Comparison of ENCODE assay signal across 16 mouse cellular contexts in genomic region chr13:96570313-96571015, GRCm38 (mm10). TPM values are rescaled to one million over a fixed set of nuclear protein-coding genes. Genes with fewer than 3 reads are reported as not detected.
DNase-seq lines count a peak whose midpoint lies in the region; ATAC-seq and TF ChIP-seq lines count a peak whose summit lies in the region.
"Had no signal": no experiment of that assay in that cellular context is flagged by ENCODE, and none has a peak within 500 bp of the region (broad histone marks: within the 10 kb centered on the region; RNA-seq: fewer than 3 reads in every experiment).

No protein-coding gene starts in this region.

- TF ChIP-seq POLR2A in kidney, adult 2 months (IDR thresholded peaks at IDR 0.05; ENCODE audit: low read depth, low read length), result no peak

- TF ChIP-seq CTCF in kidney, adult 2 months (conservative IDR thresholded peaks at IDR 0.05; ENCODE audit: insufficient read depth, insufficient read length, low read depth, low read length), result no peak

- H3K4me2 ChIP-seq in heart, embryonic 11.5 days, result no peak overlapping the region
- H3K4me2 ChIP-seq in stomach, embryonic 15.5 days, result no peak overlapping the region
- H3K4me2 ChIP-seq: heart, embryonic 15.5 days; hindbrain, embryonic 15.5 days; limb, embryonic 12.5 days had no signal

- no peak for ATAC-seq in heart, embryonic 11.5 days (replicated peaks; ENCODE audit: insufficient number of reproducible peaks, low FRiP score, low TSS enrichment)
- ATAC-seq in stomach, embryonic 15.5 days (ENCODE audit: insufficient read depth, low FRiP score, low read depth), result peak; percentile 82; the same call in 1 of the 2 replicates
- ATAC-seq: activated CD4-positive, CD25-positive, alpha-beta regulatory T cell, adult 4 months had no signal

- no peaks in the 10 kb centered on the region; the same call in 1 of the 2 replicates for H3K4me1 ChIP-seq in heart, embryonic 11.5 days (ENCODE audit: control insufficient read depth, insufficient read depth, low read length)
- H3K4me1 ChIP-seq in kidney, adult 2 months (ENCODE audit: control insufficient read depth, insufficient read depth, low read length), result peaks cover 12% of the 10 kb centered on the region; the same call in 1 of the 2 replicates
- H3K4me1 ChIP-seq in stomach, embryonic 15.5 days, result 0 out of 2 replicates have a peak, but pooled peaks cover 9% of the 10 kb centered on the region
- H3K4me1 ChIP-seq: hindbrain, embryonic 15.5 days; limb, embryonic 12.5 days had no signal

- H3K36me3 ChIP-seq in heart, embryonic 11.5 days (ENCODE audit: control insufficient read depth, insufficient read depth, low read length), result no peaks in the 10 kb centered on the region
- H3K36me3 ChIP-seq in kidney, adult 2 months (ENCODE audit: control insufficient read depth, insufficient read depth, low read length), result peaks cover 2% of the 10 kb centered on the region; the same call in 1 of the 2 replicates
- no peaks in the 10 kb centered on the region for H3K36me3 ChIP-seq in stomach, embryonic 15.5 days

- H3K27me3 ChIP-seq in heart, embryonic 11.5 days (ENCODE audit: control insufficient read depth, insufficient read depth, low read length), result no peaks in the 10 kb centered on the region
- no peaks in the 10 kb centered on the region for H3K27me3 ChIP-seq in kidney, adult 2 months (replicated peaks; ENCODE audit: control insufficient read depth, insufficient read depth, low read length)
- no peaks in the 10 kb centered on the region for H3K27me3 ChIP-seq in stomach, embryonic 15.5 days (replicated peaks)
- H3K27me3 ChIP-seq: heart, embryonic 15.5 days; hindbrain, embryonic 15.5 days; limb, embryonic 12.5 days had no signal

- 66% methylated on average over 10 of the region's 10 CpGs for WGBS in heart, embryonic 11.5 days (ENCODE audit: insufficient replicate concordance)
- 33% methylated on average over 10 of the region's 10 CpGs for WGBS in kidney, adult 2 months
- 27% methylated on average over 10 of the region's 10 CpGs for WGBS in stomach, embryonic 15.5 days

- no peak overlapping the region for H3K9ac ChIP-seq in heart, embryonic 11.5 days (ENCODE audit: low read depth, low read length)
- H3K9ac ChIP-seq in stomach, embryonic 15.5 days, result no peak overlapping the region
- H3K9ac ChIP-seq: heart, embryonic 15.5 days; hindbrain, embryonic 15.5 days; limb, embryonic 12.5 days had no signal

- no peak overlapping the region for H3K4me3 ChIP-seq in heart, embryonic 11.5 days (ENCODE audit: low read depth, low read length)
- H3K4me3 ChIP-seq in kidney, adult 2 months (ENCODE audit: insufficient read depth, low read depth, low read length), result no peak overlapping the region
- no peak overlapping the region for H3K4me3 ChIP-seq in stomach, embryonic 15.5 days (replicated peaks)
- H3K4me3 ChIP-seq: erythroblast, embryonic 14.5 days; gastrocnemius, adult 2 months; heart, embryonic 15.5 days; hindbrain, embryonic 15.5 days; limb, embryonic 12.5 days had no signal

- no peaks in the 10 kb centered on the region for H3K9me3 ChIP-seq in heart, embryonic 11.5 days (replicated peaks; ENCODE audit: control insufficient read depth, low read length)
- no peaks in the 10 kb centered on the region for H3K9me3 ChIP-seq in stomach, embryonic 15.5 days
- H3K9me3 ChIP-seq: heart, embryonic 15.5 days; hindbrain, embryonic 15.5 days; limb, embryonic 12.5 days had no signal

- H3K27ac ChIP-seq in heart, embryonic 11.5 days (ENCODE audit: low read depth, low read length), result no peak overlapping the region
- peak overlapping the region; percentile 54 for H3K27ac ChIP-seq in kidney, adult 2 months (ENCODE audit: insufficient read depth, low read depth, low read length)
- peak overlapping the region; percentile 35; the same call in 1 of the 2 replicates for H3K27ac ChIP-seq in stomach, embryonic 15.5 days
- H3K27ac ChIP-seq: gastrocnemius, adult 2 months; heart, embryonic 15.5 days; hindbrain, embryonic 15.5 days; limb, embryonic 12.5 days had no signal

- DNase-seq in heart, adult 11 months, result peak; percentile 86
- peak; percentile 94 for DNase-seq in kidney, adult 2 months
- DNase-seq in liver, result peak; percentile 40
- no peak for DNase-seq in layer of hippocampus, postnatal 36 days
- no peak for DNase-seq in gastrocnemius, adult 18-20 months (ENCODE audit: low spot score)
- DNase-seq in thymus, postnatal 0 days (ENCODE audit: low spot score), result no peak
- DNase-seq: gastrocnemius, adult 2 months; layer of hippocampus, adult 9-11 months; thymus, adult 2 months had no signal

RNA-seq across cellular contexts. Expression of gene Col4a3bp, which starts 28.0 kb away (rescaled TPM):
- polyA plus RNA-seq in heart, embryonic 11.5 days (2014; fragmentation: Nextera tagmentation; extraction: Ambion mirVana), result 8.2 and 10.1 TPM in 2 replicates
- 13.1 and 13.6 TPM in 2 replicates for polyA plus RNA-seq in kidney, adult 2 months (2012; rRNA removed)
- polyA plus RNA-seq in stomach, embryonic 15.5 days (2015; fragmentation: Nextera tagmentation; extraction: Ambion mirVana), result 12.6 and 13.8 TPM in 2 replicates
- 10 to 100 TPM; 70.6 to 71.3 TPM for total RNA-seq in layer of hippocampus, postnatal 36 days (2021)
- total RNA-seq in gastrocnemius, adult 18-20 months (2021), result 10 to 100 TPM; 40.3 to 41.8 TPM
- 7.6 and 9.0 TPM in 2 replicates for polyA plus RNA-seq in thymus, postnatal 0 days (2015; fragmentation: Nextera tagmentation; extraction: Ambion mirVana)

RNA-seq across cellular contexts. Expression of gene Polk, which starts 28.1 kb away (rescaled TPM):
- 5.8 and 7.6 TPM in 2 replicates for polyA plus RNA-seq in heart, embryonic 11.5 days (2014; fragmentation: Nextera tagmentation; extraction: Ambion mirVana)
- 1.7 and 1.9 TPM in 2 replicates for polyA plus RNA-seq in kidney, adult 2 months (2012; rRNA removed)
- polyA plus RNA-seq in stomach, embryonic 15.5 days (2015; fragmentation: Nextera tagmentation; extraction: Ambion mirVana), result 10.1 and 10.9 TPM in 2 replicates
- 10 to 100 TPM; 11.7 to 12.2 TPM for total RNA-seq in layer of hippocampus, postnatal 36 days (2021)
- 1 to 10 TPM; 4.9 to 5.2 TPM for total RNA-seq in gastrocnemius, adult 18-20 months (2021)
- 6.0 and 7.2 TPM in 2 replicates for polyA plus RNA-seq in thymus, postnatal 0 days (2015; fragmentation: Nextera tagmentation; extraction: Ambion mirVana)

Comparison
In these comparisons a context has a peak if more than half of its experiments do, and no peak if none do; other contexts are left out.
1. DNase-seq: peak in heart, adult 11 months (single experiment), kidney, adult 2 months (single experiment) and liver (single experiment); none in layer of hippocampus, postnatal 36 days (0 of 2), gastrocnemius, adult 18-20 months (single experiment) and thymus, postnatal 0 days (single experiment).